Mouse (Mus musculus): ENCODE measurements around the gene Adad1. TPM values are rescaled to one million over a fixed set of nuclear protein-coding genes. Genes with fewer than 3 reads are reported as not detected.

Adad1 gene
- polyA plus RNA-seq, 1 experiment from 2014 or later = 0.43 TPM

DNA sequence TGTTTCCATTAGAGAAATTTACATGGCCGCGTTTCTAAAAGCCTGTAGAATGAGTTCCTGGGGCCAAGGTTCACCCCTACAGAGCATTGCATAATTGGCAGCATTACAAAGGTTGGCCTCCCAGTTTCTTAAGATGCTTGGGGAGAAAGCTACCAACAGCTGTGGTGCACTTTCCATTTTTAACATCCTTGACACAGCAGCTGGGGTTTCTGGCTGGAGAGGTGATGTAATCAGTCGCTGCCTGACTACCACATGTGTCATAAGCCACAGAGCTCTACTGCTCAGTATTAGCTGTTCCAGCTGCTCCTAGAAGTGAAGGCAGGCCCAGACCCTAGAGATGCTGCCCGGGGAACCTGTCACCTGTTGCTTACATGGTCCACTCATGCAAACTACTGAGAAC, 64.9 kb downstream of the Adad1 start:
- no peaks in the 10 kb centered on the region for H3K36me3 ChIP-seq (ENCODE audit: control insufficient read depth, insufficient read depth, low read length)
- no peak overlapping the region for H3K9ac ChIP-seq (ENCODE audit: low read length)
- no peak overlapping the region for H3K4me3 ChIP-seq (ENCODE audit: low read depth, low read length)
- DNase-seq (ENCODE audit: low spot score) (no peak), ATAC-seq (no peak)
- no peak overlapping the region for H3K4me2 ChIP-seq (ENCODE audit: low read length)
- WGBS = 62% methylated on average over 4 of the region's 4 CpGs
- H3K27me3 ChIP-seq (replicated peaks; ENCODE audit: control insufficient read depth, insufficient read depth, low read length) = no peaks in the 10 kb centered on the region
- no peaks in the 10 kb centered on the region for H3K9me3 ChIP-seq (replicated peaks; ENCODE audit: control insufficient read depth, low read length)
- no peaks in the 10 kb centered on the region for H3K4me1 ChIP-seq (ENCODE audit: control insufficient read depth, insufficient read depth, low read length)
- no peak overlapping the region for H3K27ac ChIP-seq (ENCODE audit: low read depth, low read length)

DNA sequence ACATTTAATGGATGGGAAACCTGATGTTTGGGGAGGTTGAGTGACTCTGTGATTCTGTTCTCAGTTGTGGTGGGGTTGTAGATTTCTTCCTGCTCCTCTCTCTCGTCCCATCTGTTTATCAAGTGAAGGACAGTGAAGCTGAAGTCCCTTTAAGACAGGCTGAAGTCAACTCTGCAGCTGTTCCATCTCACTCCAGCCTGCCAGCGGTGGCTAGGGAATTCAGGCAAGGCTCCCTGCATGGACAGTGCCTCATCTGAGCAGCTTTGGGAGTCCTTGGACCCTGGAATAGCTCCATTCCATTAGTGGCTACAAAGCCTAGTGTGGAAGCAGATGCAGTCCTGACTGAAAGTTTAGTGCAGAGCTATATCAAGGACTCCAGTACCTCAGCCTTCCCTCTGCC, 65.7 kb downstream of the Adad1 start:
- no peaks in the 10 kb centered on the region for H3K36me3 ChIP-seq (ENCODE audit: control insufficient read depth, insufficient read depth, low read length)
- H3K4me2 ChIP-seq (ENCODE audit: low read length) = no peak overlapping the region
- ATAC-seq (no peak), DNase-seq (ENCODE audit: low spot score) (no peak)
- no peaks in the 10 kb centered on the region for H3K9me3 ChIP-seq (replicated peaks; ENCODE audit: control insufficient read depth, low read length)
- H3K4me3 ChIP-seq (ENCODE audit: low read depth, low read length) = no peak overlapping the region
- 70% methylated on average over 2 of the region's 2 CpGs for WGBS
- H3K27me3 ChIP-seq (replicated peaks; ENCODE audit: control insufficient read depth, insufficient read depth, low read length) = no peaks in the 10 kb centered on the region
- H3K27ac ChIP-seq (ENCODE audit: low read depth, low read length) = no peak overlapping the region
- no peaks in the 10 kb centered on the region for H3K4me1 ChIP-seq (ENCODE audit: control insufficient read depth, insufficient read depth, low read length)
- H3K9ac ChIP-seq (ENCODE audit: low read length) = no peak overlapping the region

DNA sequence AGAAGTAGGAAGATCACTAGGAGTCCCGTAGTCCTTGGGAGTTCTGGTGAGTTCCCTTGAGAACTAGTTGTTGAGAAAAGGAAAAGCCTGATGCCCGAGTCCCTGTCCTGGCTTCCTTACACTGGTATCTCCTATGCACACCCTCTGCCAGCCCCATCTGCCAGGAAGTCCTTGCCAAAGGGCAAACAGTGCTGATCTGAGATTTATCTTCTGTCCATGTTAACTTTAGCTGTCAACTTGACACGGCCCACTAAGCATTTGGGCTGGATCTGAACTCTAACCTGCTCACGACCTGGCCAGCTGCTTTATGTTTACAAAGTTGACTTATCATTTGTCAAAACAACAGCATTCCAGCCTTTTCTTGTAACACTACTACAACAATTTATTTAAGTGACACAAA, 73.9 kb downstream of the Adad1 start:
- no peak for DNase-seq (ENCODE audit: low spot score)
- Histone ChIP-seq H3K4me2 (ENCODE audit: low read length) (no peak overlapping the region), H3K9me3 (replicated peaks; ENCODE audit: control insufficient read depth, low read length) (no peaks in the 10 kb centered on the region), H3K36me3 (ENCODE audit: control insufficient read depth, insufficient read depth, low read length) (no peaks in the 10 kb centered on the region), H3K4me1 (ENCODE audit: control insufficient read depth, insufficient read depth, low read length) (no peaks in the 10 kb centered on the region), H3K27me3 (replicated peaks; ENCODE audit: control insufficient read depth, insufficient read depth, low read length) (no peaks in the 10 kb centered on the region), H3K27ac (ENCODE audit: low read depth, low read length) (no peak overlapping the region), H3K9ac (ENCODE audit: low read length) (no peak overlapping the region), H3K4me3 (ENCODE audit: low read depth, low read length) (no peak overlapping the region)
- WGBS = 85% methylated on average over 4 of the region's 4 CpGs
- ATAC-seq = no peak

DNA sequence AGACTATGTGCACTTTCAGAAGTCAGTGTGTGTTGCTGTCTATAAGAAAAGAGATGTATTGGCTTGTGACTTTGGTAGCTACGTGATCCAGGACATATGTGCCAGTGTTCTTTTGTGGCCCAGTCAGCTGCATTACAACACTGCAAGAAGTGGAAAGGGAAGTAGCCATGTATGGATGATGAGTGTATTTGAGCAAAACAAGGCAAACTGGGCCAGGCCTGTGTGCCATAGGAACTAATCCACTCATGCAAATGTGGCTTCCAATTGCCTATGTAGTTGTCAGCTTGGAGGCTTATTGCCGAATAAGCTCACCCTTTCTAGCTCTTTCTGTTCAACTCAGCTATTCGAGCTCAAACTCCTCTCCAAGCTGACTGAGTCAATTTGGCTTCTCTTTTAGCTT, 75.9 kb downstream of the Adad1 start:
- no peak for ATAC-seq
- Histone ChIP-seq H3K4me3 (ENCODE audit: low read depth, low read length) (no peak overlapping the region), H3K4me1 (ENCODE audit: control insufficient read depth, insufficient read depth, low read length) (no peaks in the 10 kb centered on the region), H3K9ac (ENCODE audit: low read length) (no peak overlapping the region), H3K9me3 (replicated peaks; ENCODE audit: control insufficient read depth, low read length) (no peaks in the 10 kb centered on the region), H3K4me2 (ENCODE audit: low read length) (no peak overlapping the region), H3K27ac (ENCODE audit: low read depth, low read length) (no peak overlapping the region), H3K27me3 (replicated peaks; ENCODE audit: control insufficient read depth, insufficient read depth, low read length) (no peaks in the 10 kb centered on the region), H3K36me3 (ENCODE audit: control insufficient read depth, insufficient read depth, low read length) (no peaks in the 10 kb centered on the region)
- 80% methylated on average over 3 of the region's 3 CpGs for WGBS
- DNase-seq (ENCODE audit: low spot score) = no peak

DNA sequence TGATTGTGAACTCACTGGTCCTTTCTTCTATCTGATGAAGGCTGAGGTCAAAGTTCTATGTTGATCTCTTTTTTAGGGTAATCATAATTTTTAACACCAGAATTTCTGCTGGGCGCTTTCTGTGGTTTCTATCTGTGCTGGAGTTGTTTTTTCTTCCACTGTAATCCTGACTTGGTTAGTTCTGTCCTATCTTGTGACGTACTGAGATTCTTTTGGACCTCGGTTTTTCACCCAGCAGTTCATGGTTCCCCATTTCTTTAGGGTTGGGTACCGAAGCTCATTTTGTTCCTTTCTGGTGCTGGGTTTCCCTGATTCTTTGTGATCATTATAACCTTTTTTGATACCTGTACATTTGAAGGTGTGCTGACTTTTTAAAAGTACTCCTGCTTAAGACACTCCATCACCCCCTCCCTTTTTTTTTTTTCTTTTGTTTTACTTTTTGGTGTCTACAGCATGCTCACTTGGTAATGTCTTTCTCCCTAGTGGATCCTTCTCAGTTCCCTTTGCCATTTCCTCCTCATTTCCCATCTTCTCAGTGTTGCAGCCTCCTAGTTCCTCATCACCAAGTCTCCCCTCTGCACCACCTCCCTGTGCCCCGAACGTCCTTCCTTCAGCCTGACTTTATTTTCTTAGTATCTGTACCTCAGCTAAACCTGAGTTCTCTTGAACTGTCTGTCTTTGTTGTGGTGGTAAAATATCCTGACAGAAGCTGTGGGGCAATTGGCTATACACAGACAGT, 77.0 kb downstream of the Adad1 start:
- no peak overlapping the region for H3K27ac ChIP-seq (ENCODE audit: low read depth, low read length)
- no peaks in the 10 kb centered on the region for H3K4me1 ChIP-seq (ENCODE audit: control insufficient read depth, insufficient read depth, low read length)
- H3K36me3 ChIP-seq (ENCODE audit: control insufficient read depth, insufficient read depth, low read length) = no peaks in the 10 kb centered on the region
- no peaks in the 10 kb centered on the region for H3K27me3 ChIP-seq (replicated peaks; ENCODE audit: control insufficient read depth, insufficient read depth, low read length)
- no peak overlapping the region for H3K4me3 ChIP-seq (ENCODE audit: low read depth, low read length)
- H3K4me2 ChIP-seq (ENCODE audit: low read length) = no peak overlapping the region
- H3K9me3 ChIP-seq (replicated peaks; ENCODE audit: control insufficient read depth, low read length) = no peaks in the 10 kb centered on the region
- H3K9ac ChIP-seq (ENCODE audit: low read length) = no peak overlapping the region
- ATAC-seq (no peak), DNase-seq (ENCODE audit: low spot score) (no peak)
- 91% methylated on average over 6 of the region's 6 CpGs for WGBS

DNA sequence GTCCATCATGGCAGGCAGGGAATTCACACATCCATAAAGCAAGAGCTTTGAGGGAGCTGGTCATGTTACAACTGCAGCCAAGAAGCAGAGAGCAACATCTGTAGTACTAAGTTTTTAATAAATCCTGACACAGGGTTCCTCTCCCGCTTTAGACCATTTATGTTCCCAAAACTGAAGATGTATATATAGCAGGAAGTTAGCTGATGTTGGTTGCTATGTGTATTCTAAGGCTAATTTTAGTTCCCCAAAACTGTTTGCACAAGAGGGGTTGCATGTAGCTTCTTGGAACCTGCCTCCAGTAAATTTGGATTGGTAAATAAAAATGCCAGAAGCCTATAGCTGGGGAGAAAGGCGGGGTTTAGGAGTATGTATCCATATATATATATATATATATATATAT, 78.5 kb downstream of the Adad1 start:
- H3K36me3 ChIP-seq (ENCODE audit: control insufficient read depth, insufficient read depth, low read length) = no peaks in the 10 kb centered on the region
- H3K9ac ChIP-seq (ENCODE audit: low read length) = no peak overlapping the region
- H3K27ac ChIP-seq (ENCODE audit: low read depth, low read length) = no peak overlapping the region
- H3K4me1 ChIP-seq (ENCODE audit: control insufficient read depth, insufficient read depth, low read length) = no peaks in the 10 kb centered on the region
- no peak overlapping the region for H3K4me2 ChIP-seq (ENCODE audit: low read length)
- WGBS = 84% methylated on average over 2 of the region's 2 CpGs
- H3K4me3 ChIP-seq (ENCODE audit: low read depth, low read length) = no peak overlapping the region
- H3K9me3 ChIP-seq (replicated peaks; ENCODE audit: control insufficient read depth, low read length) = no peaks in the 10 kb centered on the region
- DNase-seq (ENCODE audit: low spot score) = no peak
- no peak for ATAC-seq
- H3K27me3 ChIP-seq (replicated peaks; ENCODE audit: control insufficient read depth, insufficient read depth, low read length) = no peaks in the 10 kb centered on the region

DNA sequence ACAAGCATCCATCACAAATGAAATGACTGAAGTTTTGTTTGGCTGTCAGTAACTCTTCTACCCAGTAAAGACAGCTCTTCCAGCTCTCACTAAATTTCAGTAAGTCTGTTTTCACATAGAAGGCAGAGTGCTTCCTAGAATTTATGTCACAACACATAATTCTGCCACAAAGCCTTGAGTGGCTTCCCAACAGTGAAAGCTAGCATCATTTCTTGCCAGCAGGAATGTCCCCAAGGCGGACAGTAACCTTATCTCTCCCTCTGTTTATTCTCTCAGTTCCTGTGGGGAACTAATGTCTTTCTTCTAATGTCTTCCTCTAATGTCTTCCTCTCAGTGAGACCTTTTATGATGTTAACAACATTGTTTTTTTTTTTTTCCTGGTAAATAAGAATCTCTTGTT, 81.7 kb downstream of the Adad1 start:
- no peaks in the 10 kb centered on the region for H3K4me1 ChIP-seq (ENCODE audit: control insufficient read depth, insufficient read depth, low read length)
- DNase-seq (ENCODE audit: low spot score) (no peak), ATAC-seq (no peak)
- no peak overlapping the region for H3K4me2 ChIP-seq (ENCODE audit: low read length)
- no peak overlapping the region for H3K27ac ChIP-seq (ENCODE audit: low read depth, low read length)
- 71% methylated on average over 1 of the region's 1 CpGs for WGBS
- no peaks in the 10 kb centered on the region for H3K9me3 ChIP-seq (replicated peaks; ENCODE audit: control insufficient read depth, low read length)
- H3K36me3 ChIP-seq (ENCODE audit: control insufficient read depth, insufficient read depth, low read length) = no peaks in the 10 kb centered on the region
- H3K4me3 ChIP-seq (ENCODE audit: low read depth, low read length) = no peak overlapping the region
- H3K27me3 ChIP-seq (replicated peaks; ENCODE audit: control insufficient read depth, insufficient read depth, low read length) = no peaks in the 10 kb centered on the region
- H3K9ac ChIP-seq (ENCODE audit: low read length) = no peak overlapping the region

DNA sequence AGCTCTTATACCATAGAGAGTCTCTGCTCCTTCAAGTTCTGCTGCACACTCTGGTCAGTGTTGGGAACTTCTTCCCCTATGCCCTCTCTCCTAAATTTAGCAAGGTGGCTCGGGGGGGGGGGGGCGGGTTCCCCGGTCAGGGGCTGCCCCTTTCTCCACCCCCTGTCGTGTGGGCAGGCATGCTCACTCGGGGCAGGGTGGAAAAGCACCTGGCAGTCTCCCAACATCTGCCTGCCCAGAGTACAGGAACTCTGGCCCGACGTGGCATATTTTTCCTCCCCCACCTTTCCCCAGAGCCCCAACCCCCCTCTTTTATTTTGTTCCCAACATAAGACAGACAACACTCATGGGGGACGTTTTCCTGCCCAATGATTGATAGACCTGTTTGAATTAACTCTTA, 83.1 kb downstream of the Adad1 start:
- Histone ChIP-seq H3K9ac (ENCODE audit: low read length) (no peak overlapping the region), H3K4me2 (ENCODE audit: low read length) (no peak overlapping the region), H3K9me3 (replicated peaks; ENCODE audit: control insufficient read depth, low read length) (no peaks in the 10 kb centered on the region), H3K4me3 (ENCODE audit: low read depth, low read length) (no peak overlapping the region), H3K36me3 (ENCODE audit: control insufficient read depth, insufficient read depth, low read length) (no peaks in the 10 kb centered on the region), H3K27ac (ENCODE audit: low read depth, low read length) (no peak overlapping the region), H3K4me1 (ENCODE audit: control insufficient read depth, insufficient read depth, low read length) (no peaks in the 10 kb centered on the region), H3K27me3 (replicated peaks; ENCODE audit: control insufficient read depth, insufficient read depth, low read length) (no peaks in the 10 kb centered on the region)
- DNase-seq (ENCODE audit: low spot score) = no peak
- no peak for ATAC-seq
- WGBS = 49% methylated on average over 8 of the region's 8 CpGs

DNA sequence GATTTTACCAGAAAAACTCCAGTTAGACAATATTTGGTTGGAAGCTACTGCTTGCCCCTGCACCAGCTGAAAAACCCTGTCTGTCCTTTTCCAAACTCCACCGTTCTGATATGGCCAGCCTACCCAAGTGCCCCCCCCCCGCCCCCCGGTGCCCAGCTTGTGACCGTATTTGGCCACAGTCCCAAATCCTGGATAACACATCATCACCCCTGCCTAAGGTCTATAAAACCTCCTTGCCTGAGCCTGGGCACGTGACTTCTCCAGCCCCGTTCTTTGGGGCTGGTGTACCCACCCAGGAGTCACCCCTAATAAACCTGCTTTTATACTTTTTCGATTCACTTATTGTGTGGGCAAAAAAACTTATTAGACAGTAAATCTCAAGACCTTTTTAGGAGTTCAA, 83.5 kb downstream of the Adad1 start:
- Histone ChIP-seq H3K4me3 (ENCODE audit: low read depth, low read length) (no peak overlapping the region), H3K27ac (ENCODE audit: low read depth, low read length) (no peak overlapping the region), H3K27me3 (replicated peaks; ENCODE audit: control insufficient read depth, insufficient read depth, low read length) (no peaks in the 10 kb centered on the region), H3K9ac (ENCODE audit: low read length) (no peak overlapping the region), H3K4me2 (ENCODE audit: low read length) (no peak overlapping the region), H3K36me3 (ENCODE audit: control insufficient read depth, insufficient read depth, low read length) (no peaks in the 10 kb centered on the region), H3K4me1 (ENCODE audit: control insufficient read depth, insufficient read depth, low read length) (no peaks in the 10 kb centered on the region), H3K9me3 (replicated peaks; ENCODE audit: control insufficient read depth, low read length) (no peaks in the 10 kb centered on the region)
- 78% methylated on average over 7 of the region's 7 CpGs for WGBS
- no peak for DNase-seq (ENCODE audit: low spot score)
- ATAC-seq = no peak

All from forebrain, embryonic 14.5 days (tissue).